Mouse (Mus musculus) hindbrain, embryonic 14.5 days (tissue): ENCODE results near the gene Mesp2. TPM values are rescaled to one million over a fixed set of nuclear protein-coding genes. Genes with fewer than 3 reads are reported as not detected.
A peak's percentile ranks its signal among the peaks of the same experiment; 100 is the strongest.

Source experiments
- ATAC-seq: fragments of 200-750 bp; cut with Nextera tagmentation; 2 replicates; pipeline ENCODE4 v1.8.0; 2017; ENCODE audit warnings: moderate number of reproducible peaks, mild to moderate bottlenecking, moderate TSS enrichment, moderate library complexity; ENCODE audit not compliant: low FRiP score
- DNase-seq: peaks from one replicate; pipeline ENCODE4 v3.0.0-alpha.2; 2015; ENCODE audit warnings: low spot score
- H3K27ac ChIP-seq: fragments of 300-500 bp; sonication (generic); 2 replicates; pipeline ENCODE4 v1.5.1; 2014; ENCODE audit warnings: mild to moderate bottlenecking, moderate library complexity
- H3K27me3 ChIP-seq: fragments of 300-500 bp; sonication (generic); 2 replicates; pipeline ENCODE4 v1.6.1; 2014; ENCODE audit warnings: mild to moderate bottlenecking, low read length, mixed read lengths; ENCODE audit not compliant: control insufficient read depth, insufficient read depth
- H3K36me3 ChIP-seq: fragments of 300-500 bp; sonication (generic); replicated peaks from 2 replicates; pipeline ENCODE4 v1.6.1; 2014; ENCODE audit not compliant: control insufficient read depth, insufficient read depth
- H3K4me1 ChIP-seq: fragments of 300-500 bp; sonication (generic); replicated peaks from 2 replicates; pipeline ENCODE4 v1.6.1; 2014; ENCODE audit warnings: antibody characterized with exemption, low read length, mixed read lengths; ENCODE audit not compliant: control insufficient read depth, insufficient read depth
- H3K4me2 ChIP-seq: fragments of 300-500 bp; sonication (generic); replicated peaks from 2 replicates; pipeline ENCODE4 v1.6.1; 2014; ENCODE audit warnings: mild to moderate bottlenecking, moderate library complexity
- H3K4me3 ChIP-seq: fragments of 300-500 bp; sonication (generic); replicated peaks from 2 replicates; pipeline ENCODE4 v1.5.1; 2014; ENCODE audit warnings: mild to moderate bottlenecking, low read length
- H3K9ac ChIP-seq: fragments of 300-500 bp; sonication (generic); 2 replicates; pipeline ENCODE4 v1.6.1; 2014
- H3K9me3 ChIP-seq: fragments of 300-500 bp; sonication (generic); 2 replicates; pipeline ENCODE4 v1.6.1; 2016; ENCODE audit warnings: low read length; ENCODE audit not compliant: control insufficient read depth
- WGBS: fragments of 180-500 bp; shearing (Covaris S2); extraction: QIAGEN DNeasy Blood & Tissue Kit; methylation state at CpG from one replicate; pipeline ENCODE4 v1.1.7; 2014; 5-methylcytosine and 5-hydroxymethylcytosine counted together
- polyA plus RNA-seq: library from polyadenylated mRNA; unstranded; fragments of >200 nt; fragmentation: Nextera tagmentation; extraction: Ambion mirVana; gene quantifications from 2 replicates; pipeline ENCODE4 v1.2.1, GENCODE M21; 2014

The Mesp2 gene
- polyA plus RNA-seq, 1 experiment from 2014 or later, result 1.3 TPM

- peak overlapping the region; percentile 48 for H3K4me2 ChIP-seq
- H3K27ac ChIP-seq, result no peak overlapping the region
- H3K9me3 ChIP-seq, result no peaks in the 10 kb centered on the region
- no peaks in the 10 kb centered on the region for H3K4me1 ChIP-seq
- no peak for ATAC-seq
- WGBS, result 12% methylated on average over 52 of the region's 53 CpGs
- peak overlapping the region; percentile 22 for H3K4me3 ChIP-seq
- 0 out of 2 replicates have a peak overlapping the region, but pooled peaks have one; percentile 24 for H3K9ac ChIP-seq
- H3K36me3 ChIP-seq, result no peaks in the 10 kb centered on the region
- peaks cover 30% of the 10 kb centered on the region for H3K27me3 ChIP-seq
- DNase-seq, result no peak
Measured at GRCm38 (mm10) chr7:79847456-79848451, 37.2 kb downstream of the Mesp2 start.

DNA sequence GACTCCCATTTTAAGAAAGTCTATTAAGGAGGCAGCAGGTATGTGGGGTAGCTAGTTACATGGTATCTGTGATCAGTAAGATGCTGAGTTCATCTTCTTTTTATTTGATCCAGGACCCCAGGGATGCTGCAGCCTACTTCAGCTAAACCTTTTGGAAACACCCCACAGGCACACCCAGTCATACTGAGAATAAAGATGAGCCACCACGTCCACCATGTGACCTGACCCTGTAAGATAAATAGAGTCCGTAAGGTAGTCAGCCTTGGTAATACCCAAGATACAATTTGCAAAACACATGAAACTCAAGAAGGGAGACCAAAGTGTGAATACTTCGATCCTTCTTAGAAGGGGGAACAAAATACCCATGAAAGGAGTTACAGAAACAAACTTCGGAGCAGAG is 45.8 kb downstream of the Mesp2 start:
- no peaks in the 10 kb centered on the region for H3K27me3 ChIP-seq
- no peaks in the 10 kb centered on the region for H3K9me3 ChIP-seq
- no peak overlapping the region for H3K4me2 ChIP-seq
- no peak overlapping the region for H3K9ac ChIP-seq
- no peaks in the 10 kb centered on the region for H3K36me3 ChIP-seq
- no peaks in the 10 kb centered on the region for H3K4me1 ChIP-seq
- H3K27ac ChIP-seq, result no peak overlapping the region
- ATAC-seq (no peak), DNase-seq (no peak)
- WGBS, result 83% methylated on average over 4 of the region's 4 CpGs
- H3K4me3 ChIP-seq, result no peak overlapping the region

GRCm38 (mm10) chr7:79858202-79858934 is 47.8 kb downstream of the Mesp2 start:
- Histone ChIP-seq H3K36me3 (no peaks in the 10 kb centered on the region), H3K27me3 (no peaks in the 10 kb centered on the region), H3K4me3 (no peak overlapping the region), H3K9me3 (no peaks in the 10 kb centered on the region), H3K4me1 (no peaks in the 10 kb centered on the region), H3K4me2 (no peak overlapping the region), H3K9ac (no peak overlapping the region), H3K27ac (no peak overlapping the region)
- DNase-seq (no peak), ATAC-seq (no peak)
- 69% methylated on average over 11 of the region's 11 CpGs for WGBS

DNA sequence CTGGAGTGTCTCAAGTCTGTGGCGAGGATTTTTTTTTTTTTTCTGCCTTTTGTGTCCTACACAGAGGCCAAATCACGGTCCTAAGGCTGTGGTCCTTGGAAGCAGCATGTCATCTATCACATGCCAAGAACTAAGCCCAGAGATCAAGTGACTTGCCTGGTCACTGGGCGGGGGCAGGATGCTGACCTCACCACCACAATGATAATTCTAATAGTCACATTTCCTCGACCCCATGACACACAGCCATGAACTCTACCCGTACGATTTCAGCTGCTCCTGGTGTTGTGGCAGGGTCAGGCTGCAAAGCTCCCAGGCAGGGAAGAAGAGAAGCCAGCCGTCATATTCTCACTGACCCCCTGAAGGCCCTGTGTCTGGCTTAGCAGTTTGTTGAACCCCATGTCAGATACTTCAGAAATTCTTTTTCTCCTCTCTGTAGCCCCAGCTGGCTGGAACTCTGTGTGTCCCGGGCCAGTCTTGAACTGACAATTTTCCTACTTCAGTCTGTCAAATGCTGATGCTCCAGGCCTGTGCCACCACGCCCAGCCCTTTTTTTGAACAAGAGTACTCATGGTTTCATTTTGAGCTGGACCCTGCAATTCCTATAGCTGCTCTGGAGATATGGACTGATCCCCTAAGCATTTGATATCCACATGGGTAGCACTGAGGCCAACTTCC is 48.6 kb downstream of the Mesp2 start:
- DNase-seq (no peak), ATAC-seq (no peak)
- H3K4me1 ChIP-seq, result no peaks in the 10 kb centered on the region
- H3K4me3 ChIP-seq, result no peak overlapping the region
- no peak overlapping the region for H3K27ac ChIP-seq
- no peaks in the 10 kb centered on the region for H3K9me3 ChIP-seq
- H3K27me3 ChIP-seq, result no peaks in the 10 kb centered on the region
- H3K36me3 ChIP-seq, result no peaks in the 10 kb centered on the region
- 58% methylated on average over 9 of the region's 9 CpGs for WGBS
- H3K4me2 ChIP-seq, result no peak overlapping the region
- H3K9ac ChIP-seq, result no peak overlapping the region

DNA sequence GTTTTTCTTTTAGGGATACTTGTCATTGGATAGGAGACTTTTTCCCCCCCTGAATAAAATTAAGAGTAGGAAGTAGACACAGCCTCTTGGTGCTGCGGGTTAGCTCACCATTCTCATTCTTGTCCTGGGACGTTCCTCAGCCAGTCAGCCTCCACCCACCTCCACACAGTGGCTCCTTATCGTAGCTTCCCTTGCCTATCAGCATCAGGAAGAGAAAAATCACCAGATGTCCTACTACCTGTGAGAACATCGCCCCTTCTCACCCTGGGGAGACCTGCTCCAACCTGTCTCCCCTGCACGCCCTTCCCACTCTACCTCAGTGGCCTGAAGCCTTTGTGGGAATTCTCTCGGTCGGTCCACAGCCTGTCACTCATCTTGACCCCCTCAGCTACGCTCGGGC is 50.3 kb downstream of the Mesp2 start, which contains the start of gene Anpep:
Gene Anpep (minus strand): TSS at position 249 of the 400 bp plus-strand sequence.
- Histone ChIP-seq H3K36me3 (no peaks in the 10 kb centered on the region), H3K4me1 (no peaks in the 10 kb centered on the region), H3K27me3 (no peaks in the 10 kb centered on the region), H3K9ac (no peak within 1 kb of the TSS), H3K4me2 (no peak within 1 kb of the TSS), H3K27ac (no peak within 1 kb of the TSS), H3K9me3 (no peaks in the 10 kb centered on the region), H3K4me3 (no peak within 1 kb of the TSS)
- DNase-seq (no peak), ATAC-seq (no peak)
- 83% methylated on average over 9 of the region's 9 CpGs for WGBS

DNA sequence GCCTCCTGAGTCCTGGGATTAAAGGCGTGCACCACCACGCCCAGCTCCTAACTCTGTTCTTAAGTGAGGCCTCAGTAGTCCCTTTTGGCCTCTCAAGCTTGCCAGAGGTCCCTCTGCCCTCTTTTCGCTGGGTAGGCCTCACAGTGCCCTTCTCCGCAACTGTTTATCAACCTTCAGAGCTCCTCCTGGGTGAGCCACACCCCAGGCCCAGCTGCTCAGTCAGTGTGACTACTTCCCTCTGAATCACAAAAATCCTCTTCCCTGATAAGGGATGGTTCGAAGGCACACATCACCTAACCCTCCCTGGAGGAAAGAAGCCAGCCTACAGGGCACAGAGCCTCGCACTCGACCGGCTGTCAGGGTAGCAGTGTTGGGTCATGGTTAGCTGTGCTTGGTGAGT is 51.3 kb downstream of the Mesp2 start:
- Histone ChIP-seq H3K9ac (no peak overlapping the region), H3K9me3 (no peaks in the 10 kb centered on the region), H3K4me2 (no peak overlapping the region), H3K27me3 (no peaks in the 10 kb centered on the region), H3K27ac (no peak overlapping the region), H3K4me1 (no peaks in the 10 kb centered on the region), H3K36me3 (no peaks in the 10 kb centered on the region), H3K4me3 (no peak overlapping the region)
- DNase-seq, result no peak
- 92% methylated on average over 8 of the region's 8 CpGs for WGBS
- ATAC-seq, result no peak

Other genes starting within 250 kb of the Mesp2 start
- 3.7 and 5.0 TPM in 2 replicates for gene Rhcg, start 193.1 kb upstream of the Mesp2 start, polyA plus RNA-seq
- 1.8 and 2.8 TPM in 2 replicates for gene Ticrr, start 150.5 kb upstream of the Mesp2 start, polyA plus RNA-seq
- gene Kif7, start 95.0 kb upstream of the Mesp2 start, polyA plus RNA-seq, result 1.8 and 2.0 TPM in 2 replicates
- 0.19 and 0.26 TPM in 2 replicates for gene Plin1, start 77.8 kb upstream of the Mesp2 start, polyA plus RNA-seq
- gene Pex11a, start 67.6 kb upstream of the Mesp2 start, polyA plus RNA-seq, result 14.3 and 14.4 TPM in 2 replicates
- gene Wdr93, start 67.6 kb upstream of the Mesp2 start, polyA plus RNA-seq, result 0.57 and 1.0 TPM in 2 replicates
- 0.16 TPM in 1 of 2 replicates, not detected in the other for gene Mesp1, start 16.9 kb upstream of the Mesp2 start, polyA plus RNA-seq
- 4.2 and 6.6 TPM in 2 replicates for gene Anpep, start 50.3 kb downstream of the Mesp2 start, polyA plus RNA-seq
- 46.4 and 49.0 TPM in 2 replicates for gene Ap3s2, start 109.9 kb downstream of the Mesp2 start, polyA plus RNA-seq
- 18.7 and 19.8 TPM in 2 replicates for gene Arpin, start 124.6 kb downstream of the Mesp2 start, polyA plus RNA-seq
- gene Zfp710, start 214.1 kb downstream of the Mesp2 start, polyA plus RNA-seq, result 14.7 and 17.5 TPM in 2 replicates